Mouse (Mus musculus) heart, postnatal 25 days (tissue): ENCODE measurements at regions not wholly inside any gene's neighbourhood (a gene's known extent, or its start where the extent isn't known, plus 50 kb on each side); places are given as distances from the start of the nearest gene placed in this dataset.

Source experiments
- DNase-seq: peaks from one replicate; pipeline ENCODE4 v3.0.0; 2022; ENCODE audit warnings: low spot score
- intact Hi-C: fragments of 180-260 bp; cut with DNase I; formaldehyde crosslinking; loops from one replicate; pipeline ENCODE4 v1.15.1; 2025

- intact Hi-C loops, result no loop called here
- DNase-seq, result no peak
These were observed 83.3 kb downstream of the Cmc2 start for GRCm38 (mm10) chr8:116837991-116838390.

- intact Hi-C loops, result no loop called here
- DNase-seq, result peak; percentile 52
These were observed 89.1 kb downstream of the Cmc2 start for GRCm38 (mm10) chr8:116832181-116832580.

- intact Hi-C loops, result no loop called here
- no peak for DNase-seq
These were observed 91.6 kb downstream of the Cmc2 start for GRCm38 (mm10) chr8:116829631-116830030.

GRCm38 (mm10) chr8:116828220-116828619, 93.0 kb downstream of the Cmc2 start:
- intact Hi-C loops, result no loop called here
- DNase-seq, result no peak

- intact Hi-C loops, result no loop called here
- DNase-seq, result no peak
These were observed 94.1 kb downstream of the Cmc2 start for GRCm38 (mm10) chr8:116827141-116827540.

- peak; percentile 41 for DNase-seq
- intact Hi-C loops, result no loop called here
These were observed 81.5 kb upstream of the Cdyl2 start for GRCm38 (mm10) chr8:116814118-116814851.

- intact Hi-C loops, result no loop called here
- DNase-seq, result no peak
These were observed 68.5 kb upstream of the Cdyl2 start for GRCm38 (mm10) chr8:116801313-116801712.

GRCm38 (mm10) chr8:116800636-116801035, 67.8 kb upstream of the Cdyl2 start:
- intact Hi-C loops, result no loop called here
- no peak for DNase-seq

GRCm38 (mm10) chr8:116798981-116799380, 66.2 kb upstream of the Cdyl2 start:
- intact Hi-C loops, result no loop called here
- DNase-seq, result no peak

- intact Hi-C loops, result no loop called here
- DNase-seq, result no peak
These were observed 62.9 kb upstream of the Cdyl2 start for GRCm38 (mm10) chr8:116795713-116796112.

- no peak for DNase-seq
- intact Hi-C loops, result no loop called here
These were observed 60.3 kb upstream of the Cdyl2 start for GRCm38 (mm10) chr8:116793107-116793506.

- no peak for DNase-seq
- intact Hi-C loops, result no loop called here
These were observed 57.5 kb upstream of the Cdyl2 start for GRCm38 (mm10) chr8:116790294-116790693.
